Mouse (Mus musculus) activated CD4-positive, CD25-positive, alpha-beta regulatory T cell, adult 9 weeks (primary cell): ENCODE data around the gene Zfp950. TPM values are rescaled to one million over a fixed set of nuclear protein-coding genes. Genes with fewer than 3 reads are reported as not detected.

ENCODE experiments used
- polyA plus RNA-seq: library from polyadenylated mRNA; unstranded; fragments of 100-300 nt; shearing (Covaris generic); gene quantifications from one replicate; pipeline ENCODE4 v1.2.1, GENCODE M21; 2017

The Zfp950 gene
- polyA plus RNA-seq, result 63.4 TPM

DNA sequence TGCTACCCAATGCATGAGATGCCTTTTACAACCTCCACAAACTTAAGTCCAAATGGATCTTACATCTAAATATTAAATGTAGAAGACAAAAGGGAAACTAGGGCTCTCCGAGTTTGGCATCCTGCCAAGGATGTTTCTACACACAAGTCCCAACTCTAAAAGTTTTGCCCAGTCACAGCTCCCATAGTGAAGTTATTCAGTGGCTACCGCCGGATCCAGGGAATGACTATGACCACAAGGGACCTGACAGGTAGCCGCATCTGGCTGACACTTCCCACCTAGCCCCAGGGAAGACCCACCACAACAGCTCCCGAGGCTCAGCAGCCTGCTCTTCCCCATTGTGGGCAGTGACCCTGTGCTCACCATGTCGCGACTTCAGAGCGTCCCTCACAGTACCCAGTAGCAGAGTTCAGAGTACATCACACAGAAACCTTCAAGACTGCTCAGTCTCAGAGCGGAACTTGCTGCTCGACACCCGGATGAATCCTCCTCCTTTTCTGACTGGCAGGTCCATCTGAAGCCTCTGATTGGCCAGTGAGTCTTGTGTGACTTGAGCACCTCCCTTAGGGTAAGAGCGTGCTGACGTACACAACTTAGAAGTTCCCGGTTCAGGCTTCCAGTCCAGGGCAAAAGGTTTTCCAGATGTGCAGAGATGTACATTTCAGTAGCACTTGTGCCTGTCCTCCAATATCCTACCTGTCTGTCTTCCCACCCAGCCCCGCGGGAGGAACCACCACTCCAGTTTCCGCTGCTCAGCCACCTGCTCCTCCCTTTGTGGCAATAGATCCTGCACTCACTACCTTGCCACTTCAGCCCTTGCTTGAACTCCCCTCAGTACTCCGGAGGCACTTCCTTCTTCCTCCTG is at the start of gene Zfp950:
Gene Zfp950, minus strand, starts transcription at position 499 of the 865 bp plus-strand sequence.

DNA sequence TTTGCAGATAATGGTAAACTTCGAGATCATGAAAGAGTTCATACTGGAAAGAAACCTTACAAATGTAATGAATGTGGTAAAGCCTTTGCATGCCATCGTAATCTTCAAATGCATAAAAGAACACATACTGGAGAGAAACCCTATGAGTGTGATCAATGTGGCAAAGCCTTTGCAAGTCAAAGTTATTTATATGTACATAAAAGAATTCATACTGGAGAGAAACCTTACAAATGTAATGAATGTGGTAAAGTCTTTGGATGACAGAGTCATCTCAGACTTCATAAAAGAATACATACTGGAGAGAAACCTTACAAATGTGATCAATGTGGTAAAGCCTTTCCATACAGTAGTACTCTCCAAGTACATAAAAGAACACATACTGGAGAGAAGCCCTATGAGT is 43.0 kb upstream of the Zfp950 start, which contains the start of gene Gm6020:
Gene Gm6020, plus strand, starts transcription at position 301 of the 400 bp plus-strand sequence.

DNA sequence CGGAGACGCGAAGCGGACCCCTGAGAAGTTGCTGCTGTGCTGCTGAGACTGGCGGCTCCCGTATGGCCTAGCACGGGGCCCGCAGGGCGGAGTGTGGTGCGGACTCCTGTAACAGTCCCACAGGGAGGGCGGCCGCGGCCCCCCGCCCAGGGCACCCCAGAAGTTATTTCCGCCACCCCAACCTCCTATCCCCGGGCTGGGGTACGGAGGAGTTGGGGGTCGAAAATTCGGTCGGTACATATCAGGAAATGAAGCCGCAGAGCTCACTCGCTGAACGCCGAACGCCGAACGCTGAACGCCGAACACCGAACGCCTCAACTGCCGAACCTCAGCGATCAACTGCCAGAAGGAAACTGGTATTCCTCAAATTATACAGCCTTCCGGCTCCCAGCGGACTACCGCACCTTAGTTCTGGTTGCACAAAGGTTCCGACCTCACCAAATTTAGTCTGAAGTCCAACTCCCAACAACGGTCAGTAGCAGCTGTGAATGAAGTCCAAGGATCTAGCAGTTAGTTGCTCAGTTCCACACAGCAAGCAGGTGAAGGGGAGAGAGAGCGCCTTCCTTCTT is 35.2 kb upstream of the Zfp950 start, which contains the start of gene Gm7102:
Gene Gm7102, minus strand, starts transcription at position 554 of the 569 bp plus-strand sequence.

Other genes with a start within 250 kb of the Zfp950 start
- 0.17 TPM for gene Gm7102, start 35.5 kb upstream of the Zfp950 start, polyA plus RNA-seq
- not detected for gene Gm6020, start 43.0 kb upstream of the Zfp950 start, polyA plus RNA-seq
- gene Csf2ra, start 87.6 kb upstream of the Zfp950 start, polyA plus RNA-seq, result 5.1 TPM
- not detected for gene Gm21060, start 156.2 kb upstream of the Zfp950 start, polyA plus RNA-seq